Mouse (Mus musculus) mouse trophoblast stem cell (cell line): ENCODE results near the gene Smchd1.

Experiments
- in situ Hi-C, 2 experiments: fragments of 300-500 bp; cut with MseI, MboI; formaldehyde crosslinking; loops; 2 replicates in 1 of 2; 3 replicates in 1 of 2; pipeline ENCODE4 v1.15.1; 2025

Smchd1 gene

DNA sequence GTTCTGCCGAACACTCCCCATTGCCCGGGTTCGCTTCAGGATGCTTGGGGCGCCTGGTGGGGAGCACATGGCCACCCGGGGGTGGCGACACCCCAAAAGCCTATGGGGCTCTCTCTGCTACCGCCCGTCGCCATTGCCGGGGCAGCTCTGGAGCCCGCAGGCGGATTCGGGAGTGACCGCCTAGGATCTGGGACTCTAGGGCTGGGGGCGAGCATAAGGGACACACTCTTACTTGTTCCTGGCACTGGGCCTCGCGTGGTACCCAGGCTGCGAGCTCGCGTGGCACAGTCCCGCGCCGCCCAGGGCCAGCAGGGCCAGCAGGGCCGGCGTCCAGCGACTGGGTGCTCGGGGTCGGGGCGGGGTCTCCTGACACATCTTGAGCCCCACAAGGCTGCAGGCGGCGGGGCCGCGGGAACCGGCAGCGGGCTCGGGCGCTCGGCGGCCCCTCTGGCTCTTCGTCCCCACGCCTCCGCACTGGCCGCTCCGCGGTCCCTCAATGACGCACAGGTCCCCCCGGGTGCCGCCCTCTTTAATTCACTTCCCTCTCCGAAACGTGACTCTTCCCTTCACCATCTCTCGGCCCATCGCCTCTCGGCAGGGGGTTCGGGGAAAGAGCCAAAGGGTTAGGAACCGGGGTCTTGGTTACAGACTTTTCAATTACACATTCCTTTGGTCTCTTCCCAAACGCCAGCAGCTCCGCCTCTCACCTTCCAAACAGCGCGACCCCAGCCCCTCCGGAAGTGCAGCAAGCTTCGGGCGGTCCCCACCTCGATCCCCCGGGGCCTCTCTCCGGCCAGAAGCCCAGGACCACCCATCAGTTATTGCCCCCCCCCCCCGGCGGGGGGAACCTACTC, 164.4 kb downstream of the Smchd1 start:
- in situ Hi-C loops: no loop called here

DNA sequence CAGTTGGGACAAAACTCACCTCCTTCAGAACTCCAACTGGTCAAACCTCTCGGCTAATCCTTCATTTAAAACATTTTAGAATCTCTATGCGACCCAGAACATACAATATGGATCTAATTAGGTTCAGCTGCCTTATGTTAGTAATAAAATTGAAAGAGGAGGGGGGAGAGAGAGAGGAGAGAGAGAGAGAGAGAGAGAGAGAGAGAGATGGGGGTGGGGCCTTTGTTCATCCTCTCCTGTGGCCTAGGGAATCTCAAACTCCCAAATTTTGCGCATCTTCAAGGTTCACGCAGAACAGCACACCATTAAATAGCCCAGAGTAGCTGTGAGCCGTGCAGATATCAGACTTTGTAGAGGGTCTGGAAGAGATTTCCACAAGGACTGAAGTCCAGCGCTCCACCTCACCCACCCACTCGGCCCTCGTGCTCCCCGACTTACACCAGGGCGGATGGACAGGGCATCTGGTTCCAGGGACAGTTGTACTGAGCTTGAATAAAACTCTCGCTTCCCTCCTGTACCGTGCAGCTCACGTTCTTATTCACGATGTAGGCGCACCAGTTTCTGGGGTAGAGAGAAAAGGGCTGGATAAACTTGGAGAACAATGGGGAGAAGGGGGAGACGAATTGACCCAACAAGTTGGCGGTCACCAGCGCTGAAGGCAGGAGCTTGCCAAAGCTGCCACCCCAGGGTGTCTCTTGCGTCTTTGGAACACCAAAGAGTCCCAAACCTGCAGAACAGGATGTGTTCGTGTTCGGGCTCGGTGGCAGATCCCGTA, 165.2 kb downstream of the Smchd1 start:
- in situ Hi-C loops: no loop called here

DNA sequence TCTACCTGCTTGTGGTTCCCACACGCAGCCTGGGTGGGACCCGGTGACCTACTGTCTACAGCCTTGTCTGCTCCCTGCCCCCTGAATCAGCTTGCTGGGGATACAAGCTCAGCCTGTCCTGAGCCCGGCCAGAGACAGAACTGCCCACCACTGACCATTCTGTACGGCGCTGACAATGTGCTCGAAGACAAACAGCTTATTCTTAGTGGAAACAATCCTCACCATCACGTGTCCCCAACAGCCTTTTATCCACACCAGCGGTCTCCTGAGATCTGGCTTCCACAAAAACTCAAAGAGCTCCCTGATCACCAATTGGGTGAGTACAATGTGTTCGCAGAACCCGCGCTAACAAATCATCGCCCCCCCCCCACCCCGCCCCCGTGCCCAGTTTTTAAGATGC, 166.0 kb downstream of the Smchd1 start:
- in situ Hi-C loops: no loop called here

DNA sequence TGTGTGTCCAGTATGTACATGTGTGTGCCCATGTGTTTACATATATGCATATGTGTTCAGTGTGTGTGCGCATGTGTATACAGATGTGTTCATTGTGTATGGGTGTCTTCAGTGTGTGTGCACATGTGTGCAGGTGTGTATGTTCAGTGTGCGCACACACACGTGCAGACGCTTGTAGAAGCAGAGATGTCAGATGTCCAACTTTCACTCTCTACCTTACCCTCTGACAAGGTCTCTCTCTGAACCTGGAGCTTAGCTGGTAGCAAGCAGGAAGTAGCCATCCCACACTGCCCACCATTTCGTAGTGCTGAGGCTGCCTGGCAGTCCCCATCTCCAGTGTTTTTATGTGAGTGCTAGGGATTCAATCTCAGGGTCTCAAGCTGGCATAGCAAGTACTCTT, 166.8 kb downstream of the Smchd1 start:
- in situ Hi-C loops: no loop called here

DNA sequence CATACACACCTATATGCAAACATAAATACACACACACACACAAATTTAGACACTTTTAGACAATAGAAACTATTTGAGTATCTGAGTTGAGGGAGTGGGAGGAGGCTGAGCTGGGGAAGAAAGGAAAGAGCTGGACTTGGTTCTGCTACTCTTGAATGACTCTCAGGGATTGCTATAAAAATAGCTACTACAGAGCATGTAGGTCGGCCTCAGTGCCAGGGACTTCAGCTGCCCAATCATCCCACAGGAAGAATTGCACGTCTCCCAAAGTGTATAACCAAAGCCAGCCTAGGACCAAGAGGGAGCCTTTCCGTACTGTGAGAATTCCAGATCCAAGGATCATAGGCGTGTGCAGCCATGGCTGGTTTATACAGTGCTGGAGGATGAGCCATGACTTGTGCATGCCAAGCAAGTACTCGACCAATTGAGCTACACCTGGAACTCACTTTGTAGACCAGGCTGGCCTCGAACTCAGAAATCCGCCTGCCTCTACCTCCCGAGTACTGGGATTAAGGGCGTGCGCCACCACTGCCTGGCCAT, 167.8 kb downstream of the Smchd1 start:
- in situ Hi-C loops: no loop called here

DNA sequence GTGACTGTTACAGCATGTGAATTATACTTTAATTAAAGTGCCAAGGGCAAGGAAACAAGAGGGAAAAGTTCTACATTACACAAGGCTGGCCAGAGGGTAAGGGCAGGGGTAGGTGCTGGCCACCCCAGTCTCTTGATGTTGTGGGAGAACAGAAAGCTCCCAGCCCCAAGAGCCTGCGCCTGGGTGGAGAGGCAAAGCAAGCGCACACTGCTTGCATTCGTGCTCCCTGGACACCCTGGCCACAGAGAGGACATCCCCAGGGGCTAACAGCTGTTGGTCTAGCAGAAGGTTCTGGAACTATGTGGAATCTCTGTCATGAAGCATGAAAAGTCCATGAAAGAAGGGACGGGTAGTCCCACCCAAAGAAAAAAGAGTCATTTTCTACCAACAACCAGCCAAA, 168.4 kb downstream of the Smchd1 start:
- in situ Hi-C loops: no loop called here

GRCm38 (mm10) chr17:71306091-71306490, 169.1 kb downstream of the Smchd1 start:
- in situ Hi-C loops: no loop called here

GRCm38 (mm10) chr17:71303444-71303843, 171.7 kb downstream of the Smchd1 start:
- in situ Hi-C loops: no loop called here

DNA sequence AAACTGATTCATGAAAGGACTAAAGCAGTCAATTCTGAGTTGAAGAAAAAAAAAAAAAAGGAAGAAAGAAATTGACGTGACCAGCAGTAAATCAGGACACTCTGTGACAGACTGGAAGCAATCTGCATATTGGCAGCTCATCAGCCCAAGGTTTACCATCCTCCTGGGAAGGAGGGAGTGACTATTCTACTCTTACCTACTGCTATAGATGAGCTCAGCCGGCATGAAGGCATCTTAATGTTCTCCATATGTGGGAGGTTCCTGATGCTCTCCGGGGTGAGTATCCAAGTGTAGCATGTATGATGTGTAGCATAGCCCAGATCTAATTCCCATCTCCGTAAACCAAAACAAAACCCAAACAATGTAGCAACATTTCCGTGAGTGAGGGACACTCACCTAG, 173.7 kb downstream of the Smchd1 start:
- in situ Hi-C loops: no loop called here

DNA sequence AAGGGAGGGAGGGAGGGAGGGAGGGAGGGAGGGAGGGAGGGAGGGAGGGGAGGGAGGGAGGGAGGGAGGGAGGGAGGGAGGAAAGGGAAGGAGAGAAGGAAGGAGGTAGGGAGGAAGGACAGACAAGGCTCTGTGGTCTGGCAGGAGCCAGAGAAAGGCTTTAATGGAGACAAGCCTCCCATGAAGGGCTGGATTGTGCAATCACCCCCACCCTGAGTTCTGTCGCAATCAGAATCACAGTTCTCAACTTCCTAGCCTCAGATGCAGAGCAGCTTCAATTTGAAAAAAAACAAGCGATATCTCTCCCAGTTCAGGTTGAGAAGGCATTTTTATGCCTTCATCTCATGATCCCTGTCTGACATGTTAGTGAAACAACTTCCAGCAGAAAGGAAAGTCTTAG, 174.8 kb downstream of the Smchd1 start:
- in situ Hi-C loops: no loop called here

DNA sequence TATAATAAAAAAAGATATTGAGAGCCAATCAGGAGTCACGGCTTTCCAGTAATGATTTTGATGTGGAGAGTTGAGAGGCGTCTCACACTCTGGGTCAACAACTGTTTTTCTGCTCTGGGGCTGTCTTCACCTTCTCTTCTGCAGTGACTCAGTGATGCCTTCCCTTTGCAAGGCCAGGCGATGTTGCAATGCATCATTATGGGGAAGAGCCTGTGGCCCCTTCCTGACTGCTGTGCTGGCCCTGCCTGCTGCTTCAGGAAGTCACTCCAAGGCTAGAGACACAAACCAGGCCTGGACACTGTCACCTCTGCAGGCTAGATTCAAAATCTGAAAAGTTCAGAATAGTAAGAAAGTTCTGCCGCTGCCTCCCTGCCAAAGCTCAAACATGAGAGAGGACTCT, 175.3 kb downstream of the Smchd1 start:
- in situ Hi-C loops: no loop called here

GRCm38 (mm10) chr17:71294570-71294969, 180.6 kb downstream of the Smchd1 start:
- in situ Hi-C loops: no loop called here
